Mouse (Mus musculus) ES-Bruce4 (cell line): ENCODE measurements around the gene Hras.

ENCODE experiments used
- CTCF ChIP-seq: IDR thresholded peaks from one replicate; pipeline ENCODE4 v1.8.1; 2011; ENCODE audit warnings: low read depth, low read length
- POLR2A ChIP-seq: IDR thresholded peaks from one replicate; pipeline ENCODE4 v1.8.1; 2011; ENCODE audit warnings: low read length; ENCODE audit not compliant: insufficient read depth

DNA sequence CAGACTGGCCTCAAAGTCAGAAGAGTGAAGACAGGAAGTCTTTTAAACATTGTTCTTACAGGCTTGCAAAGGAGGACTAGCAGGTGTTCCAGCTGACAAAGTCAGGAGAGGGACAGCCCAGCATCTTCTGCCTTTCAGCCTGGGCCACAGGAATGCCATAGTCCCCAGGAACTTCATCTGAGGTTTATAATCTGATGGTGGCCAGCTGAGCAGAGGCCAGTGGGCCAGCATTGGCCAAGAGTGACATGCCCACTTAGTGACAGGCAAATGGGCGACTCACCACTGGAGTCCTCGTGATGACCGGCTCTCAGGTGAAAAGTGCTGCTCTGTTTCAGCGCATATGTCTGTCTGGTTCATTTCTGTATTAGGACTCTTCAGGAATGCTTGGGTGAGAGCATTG lies 36.8 kb upstream of the Hras start:
- TF ChIP-seq CTCF (no peak), POLR2A (no peak)
